Mouse (Mus musculus): Measurements from ENCODE around the gene Por. TPM values are rescaled to one million over a fixed set of nuclear protein-coding genes. Genes with fewer than 3 reads are reported as not detected.

Por gene
- total and polyA plus RNA-seq, 3 experiments, result 26.7 to 91.1 (median 90.4) TPM

- ATAC-seq (ENCODE audit: extremely low read depth, insufficient number of reproducible peaks, low FRiP score, poor library complexity, severe bottlenecking), result no peak
- Histone ChIP-seq H3K27me3 (ENCODE audit: insufficient read depth, low read length) (no peaks in the 10 kb centered on the region), H3K4me1 (ENCODE audit: insufficient read depth, low read depth, low read length) (peaks cover 44% of the 10 kb centered on the region), H3K9me3 (replicated peaks) (peaks cover 5% of the 10 kb centered on the region; the same call in 1 of the 2 replicates), H3K4me3 (ENCODE audit: low read depth, low read length) (no peak overlapping the region), H3K36me3 (replicated peaks) (peaks cover 91% of the 10 kb centered on the region)
- no peak for TF ChIP-seq GATA1 (IDR thresholded peaks at IDR 0.05; ENCODE audit: borderline replicate concordance, low read length)
- DNase-seq (ENCODE audit: low spot score), result no peak
Measured at GRCm38 (mm10) chr5:135705383-135705782, 35.5 kb downstream of the Por start.

GRCm38 (mm10) chr5:135707039-135707438 is 37.2 kb downstream of the Por start:
- H3K9me3 ChIP-seq (replicated peaks), result peaks cover 5% of the 10 kb centered on the region; the same call in 1 of the 2 replicates
- ATAC-seq (ENCODE audit: extremely low read depth, insufficient number of reproducible peaks, low FRiP score, poor library complexity, severe bottlenecking), result no peak
- DNase-seq (ENCODE audit: low spot score), result no peak
- no peak overlapping the region; the same call in 1 of the 2 replicates for H3K4me3 ChIP-seq (ENCODE audit: low read depth, low read length)
- H3K36me3 ChIP-seq (replicated peaks), result peaks cover 91% of the 10 kb centered on the region
- H3K4me1 ChIP-seq (ENCODE audit: insufficient read depth, low read depth, low read length), result peaks cover 60% of the 10 kb centered on the region
- no peaks in the 10 kb centered on the region for H3K27me3 ChIP-seq (ENCODE audit: insufficient read depth, low read length)
- no peak for TF ChIP-seq CTCF (IDR thresholded peaks at IDR 0.05; ENCODE audit: low read depth, low read length)
- TF ChIP-seq POLR2AphosphoS5 (IDR thresholded peaks at IDR 0.05; ENCODE audit: insufficient replicate concordance, low read depth, low read length), result no peak

GRCm38 (mm10) chr5:135707855-135708254 is 38.0 kb downstream of the Por start:
- TF ChIP-seq GATA2 (IDR thresholded peaks at IDR 0.05; ENCODE audit: borderline replicate concordance, low read depth, low read length) (no peak), POLR2AphosphoS5 (IDR thresholded peaks at IDR 0.05; ENCODE audit: insufficient replicate concordance, low read depth, low read length) (no peak), CTCF (IDR thresholded peaks at IDR 0.05; ENCODE audit: low read depth, low read length) (no peak), TAL1 (conservative IDR thresholded peaks at IDR 0.05; ENCODE audit: low read depth, low read length) (no peak), GATA1 (IDR thresholded peaks at IDR 0.05; ENCODE audit: borderline replicate concordance, low read length) (no peak)
- H3K27me3 ChIP-seq (ENCODE audit: insufficient read depth, low read length), result no peaks in the 10 kb centered on the region
- H3K9me3 ChIP-seq (replicated peaks), result peaks cover 5% of the 10 kb centered on the region; the same call in 1 of the 2 replicates
- no peak overlapping the region; the same call in 1 of the 2 replicates for H3K4me3 ChIP-seq (ENCODE audit: low read depth, low read length)
- DNase-seq (ENCODE audit: low spot score) (peak; percentile 75), ATAC-seq (ENCODE audit: extremely low read depth, insufficient number of reproducible peaks, low FRiP score, poor library complexity, severe bottlenecking) (peak; percentile 90)
- H3K36me3 ChIP-seq (replicated peaks), result peaks cover 88% of the 10 kb centered on the region
- peaks cover 63% of the 10 kb centered on the region for H3K4me1 ChIP-seq (ENCODE audit: insufficient read depth, low read depth, low read length)

GRCm38 (mm10) chr5:135709716-135710115 is 39.9 kb downstream of the Por start:
- no peak for TF ChIP-seq GATA2 (IDR thresholded peaks at IDR 0.05; ENCODE audit: borderline replicate concordance, low read depth, low read length)
- TF ChIP-seq POLR2AphosphoS5 (IDR thresholded peaks at IDR 0.05; ENCODE audit: insufficient replicate concordance, low read depth, low read length), result no peak
- no peak for TF ChIP-seq TAL1 (conservative IDR thresholded peaks at IDR 0.05; ENCODE audit: low read depth, low read length)
- peaks cover 78% of the 10 kb centered on the region for H3K4me1 ChIP-seq (ENCODE audit: insufficient read depth, low read depth, low read length)
- H3K36me3 ChIP-seq (replicated peaks), result peaks cover 78% of the 10 kb centered on the region
- H3K27me3 ChIP-seq (ENCODE audit: insufficient read depth, low read length), result no peaks in the 10 kb centered on the region
- peaks cover 5% of the 10 kb centered on the region; the same call in 1 of the 2 replicates for H3K9me3 ChIP-seq (replicated peaks)
- ATAC-seq (ENCODE audit: extremely low read depth, insufficient number of reproducible peaks, low FRiP score, poor library complexity, severe bottlenecking), result no peak
- H3K4me3 ChIP-seq (ENCODE audit: low read depth, low read length), result no peak overlapping the region
- no peak for DNase-seq (ENCODE audit: low spot score)

GRCm38 (mm10) chr5:135710599-135711214 is 40.9 kb downstream of the Por start:
- TF ChIP-seq GATA1 (IDR thresholded peaks at IDR 0.05; ENCODE audit: borderline replicate concordance, low read length), result no peak
- no peaks in the 10 kb centered on the region for H3K27me3 ChIP-seq (ENCODE audit: insufficient read depth, low read length)
- ATAC-seq (ENCODE audit: extremely low read depth, insufficient number of reproducible peaks, low FRiP score, poor library complexity, severe bottlenecking), result no peak
- H3K36me3 ChIP-seq (replicated peaks), result peaks cover 77% of the 10 kb centered on the region
- H3K9me3 ChIP-seq (replicated peaks), result peaks cover 5% of the 10 kb centered on the region; the same call in 1 of the 2 replicates
- peaks cover 81% of the 10 kb centered on the region for H3K4me1 ChIP-seq (ENCODE audit: insufficient read depth, low read depth, low read length)
- no peak for DNase-seq (ENCODE audit: low spot score)
- no peak overlapping the region for H3K4me3 ChIP-seq (ENCODE audit: low read depth, low read length)

- Histone ChIP-seq H3K9me3 (replicated peaks) (peaks cover 5% of the 10 kb centered on the region; the same call in 1 of the 2 replicates), H3K4me1 (ENCODE audit: insufficient read depth, low read depth, low read length) (peaks cover 76% of the 10 kb centered on the region), H3K36me3 (replicated peaks) (peaks cover 77% of the 10 kb centered on the region), H3K27me3 (ENCODE audit: insufficient read depth, low read length) (no peaks in the 10 kb centered on the region), H3K4me3 (ENCODE audit: low read depth, low read length) (no peak overlapping the region; the same call in 1 of the 2 replicates)
- ATAC-seq (ENCODE audit: extremely low read depth, insufficient number of reproducible peaks, low FRiP score, poor library complexity, severe bottlenecking) (no peak), DNase-seq (ENCODE audit: low spot score) (no peak)
- TF ChIP-seq CTCF (IDR thresholded peaks at IDR 0.05; ENCODE audit: low read depth, low read length) (no peak), GATA1 (IDR thresholded peaks at IDR 0.05; ENCODE audit: borderline replicate concordance, low read length) (no peak), TAL1 (conservative IDR thresholded peaks at IDR 0.05; ENCODE audit: low read depth, low read length) (no peak), POLR2AphosphoS5 (IDR thresholded peaks at IDR 0.05; ENCODE audit: insufficient replicate concordance, low read depth, low read length) (no peak), GATA2 (IDR thresholded peaks at IDR 0.05; ENCODE audit: borderline replicate concordance, low read depth, low read length) (no peak)
Measured at GRCm38 (mm10) chr5:135711582-135712355, 41.9 kb downstream of the Por start.

Measured in G1E (cell line).